Mouse (Mus musculus): ENCODE measurements at regions not wholly inside any gene's neighbourhood (a gene's known extent, or its start where the extent isn't known, plus 50 kb on each side); places are given as distances from the start of the nearest gene placed in this dataset.

GRCm38 (mm10) chr8:113007356-113007755 is 437.5 kb downstream of the Cntnap4 start:
- Histone ChIP-seq H3K27me3 (ENCODE audit: insufficient read depth, low read length) (no peaks in the 10 kb centered on the region), H3K27ac (no peak overlapping the region), H3K4me2 (ENCODE audit: low read depth, low read length) (no peak overlapping the region), H3K4me1 (ENCODE audit: insufficient read depth, low read length) (no peaks in the 10 kb centered on the region), H3K9me3 (ENCODE audit: low read length) (no peaks in the 10 kb centered on the region), H3K36me3 (ENCODE audit: insufficient read depth, low read length) (no peaks in the 10 kb centered on the region), H3K4me3 (ENCODE audit: low read length) (no peak overlapping the region), H3K9ac (replicated peaks; ENCODE audit: low read length) (no peak overlapping the region)
- no peak for TF ChIP-seq CTCF (IDR thresholded peaks at IDR 0.05; ENCODE audit: low read depth)
- 68% methylated on average over 4 of the region's 4 CpGs for WGBS
- no peak for ATAC-seq
- DNase-seq (ENCODE audit: low spot score) = no peak

GRCm38 (mm10) chr8:113028880-113029279 is 459.0 kb downstream of the Cntnap4 start:
- no peak for TF ChIP-seq CTCF (IDR thresholded peaks at IDR 0.05; ENCODE audit: low read depth)
- DNase-seq (ENCODE audit: low spot score) = peak; percentile 9
- ATAC-seq = no peak
- WGBS = 74% methylated on average over 9 of the region's 9 CpGs
- Histone ChIP-seq H3K9me3 (ENCODE audit: low read length) (no peaks in the 10 kb centered on the region), H3K36me3 (ENCODE audit: insufficient read depth, low read length) (no peaks in the 10 kb centered on the region), H3K27me3 (ENCODE audit: insufficient read depth, low read length) (no peaks in the 10 kb centered on the region), H3K4me1 (ENCODE audit: insufficient read depth, low read length) (no peaks in the 10 kb centered on the region), H3K4me3 (ENCODE audit: low read length) (no peak overlapping the region), H3K27ac (no peak overlapping the region), H3K4me2 (ENCODE audit: low read depth, low read length) (no peak overlapping the region), H3K9ac (replicated peaks; ENCODE audit: low read length) (no peak overlapping the region)

- Histone ChIP-seq H3K27ac (no peak overlapping the region), H3K27me3 (ENCODE audit: insufficient read depth, low read length) (no peaks in the 10 kb centered on the region), H3K4me3 (ENCODE audit: low read length) (no peak overlapping the region), H3K36me3 (ENCODE audit: insufficient read depth, low read length) (no peaks in the 10 kb centered on the region), H3K4me2 (ENCODE audit: low read depth, low read length) (no peak overlapping the region), H3K9ac (replicated peaks; ENCODE audit: low read length) (no peak overlapping the region), H3K4me1 (ENCODE audit: insufficient read depth, low read length) (no peaks in the 10 kb centered on the region), H3K9me3 (ENCODE audit: low read length) (no peaks in the 10 kb centered on the region)
- 76% methylated on average over 8 of the region's 8 CpGs for WGBS
- DNase-seq (ENCODE audit: low spot score) = no peak
- no peak for TF ChIP-seq CTCF (IDR thresholded peaks at IDR 0.05; ENCODE audit: low read depth)
- no peak for ATAC-seq
Measured at GRCm38 (mm10) chr8:113051770-113052473, 482.1 kb downstream of the Cntnap4 start.

- no peak for TF ChIP-seq CTCF (IDR thresholded peaks at IDR 0.05; ENCODE audit: low read depth)
- Histone ChIP-seq H3K9me3 (ENCODE audit: low read length) (no peaks in the 10 kb centered on the region), H3K9ac (replicated peaks; ENCODE audit: low read length) (no peak overlapping the region), H3K4me3 (ENCODE audit: low read length) (no peak overlapping the region), H3K4me2 (ENCODE audit: low read depth, low read length) (no peak overlapping the region), H3K27me3 (ENCODE audit: insufficient read depth, low read length) (no peaks in the 10 kb centered on the region), H3K4me1 (ENCODE audit: insufficient read depth, low read length) (peaks cover 7% of the 10 kb centered on the region; the same call in 1 of the 2 replicates), H3K36me3 (ENCODE audit: insufficient read depth, low read length) (no peaks in the 10 kb centered on the region), H3K27ac (0 out of 2 replicates have a peak overlapping the region, but pooled peaks have one; percentile 32)
- ATAC-seq = no peak
- whole genome bisulfite sequencing = 24% methylated on average over 2 of the region's 2 CpGs
- DNase-seq (ENCODE audit: low spot score) = peak; percentile 64
Measured at GRCm38 (mm10) chr8:113065246-113066169, 495.7 kb downstream of the Cntnap4 start.

GRCm38 (mm10) chr8:113066170-113066708 is 496.4 kb downstream of the Cntnap4 start:
- no peak for TF ChIP-seq CTCF (IDR thresholded peaks at IDR 0.05; ENCODE audit: low read depth)

GRCm38 (mm10) chr8:113083976-113084375 is 514.1 kb downstream of the Cntnap4 start:
- H3K27me3 ChIP-seq (ENCODE audit: insufficient read depth, low read length) = no peaks in the 10 kb centered on the region
- no peaks in the 10 kb centered on the region for H3K36me3 ChIP-seq (ENCODE audit: insufficient read depth, low read length)
- no peaks in the 10 kb centered on the region for H3K4me1 ChIP-seq (ENCODE audit: insufficient read depth, low read length)
- ATAC-seq (no peak), DNase-seq (ENCODE audit: low spot score) (peak; percentile 57)
- no peak overlapping the region for H3K4me3 ChIP-seq (ENCODE audit: low read length)
- WGBS = 78% methylated on average over 2 of the region's 2 CpGs
- no peak for TF ChIP-seq CTCF (IDR thresholded peaks at IDR 0.05; ENCODE audit: low read depth)
- no peak overlapping the region for H3K9ac ChIP-seq (replicated peaks; ENCODE audit: low read length)
- no peak overlapping the region for H3K4me2 ChIP-seq (ENCODE audit: low read depth, low read length)
- H3K27ac ChIP-seq = no peak overlapping the region
- H3K9me3 ChIP-seq (ENCODE audit: low read length) = no peaks in the 10 kb centered on the region

More at GRCm38 (mm10) chr8:113066170-113066708, 496.4 kb downstream of the Cntnap4 start:
- peaks cover 7% of the 10 kb centered on the region; the same call in 1 of the 2 replicates for H3K4me1 ChIP-seq (ENCODE audit: insufficient read depth, low read length)
- no peak overlapping the region for H3K9ac ChIP-seq (replicated peaks; ENCODE audit: low read length)
- 39% methylated on average over 6 of the region's 6 CpGs for WGBS
- ATAC-seq (no peak), DNase-seq (ENCODE audit: low spot score) (peak; percentile 25)
- no peak overlapping the region for H3K4me3 ChIP-seq (ENCODE audit: low read length)
- 0 out of 2 replicates have a peak overlapping the region, but pooled peaks have one; percentile 9 for H3K27ac ChIP-seq
- H3K9me3 ChIP-seq (ENCODE audit: low read length) = no peaks in the 10 kb centered on the region
- H3K36me3 ChIP-seq (ENCODE audit: insufficient read depth, low read length) = no peaks in the 10 kb centered on the region
- no peaks in the 10 kb centered on the region for H3K27me3 ChIP-seq (ENCODE audit: insufficient read depth, low read length)
- H3K4me2 ChIP-seq (ENCODE audit: low read depth, low read length) = no peak overlapping the region
